Mouse (Mus musculus) neutrophil, adult 65 days (primary cell): Measurements from ENCODE around the gene Cln5. TPM values are rescaled to one million over a fixed set of nuclear protein-coding genes. Genes with fewer than 3 reads are reported as not detected.

Experiments used
- total RNA-seq: library from RNA; stranded (reverse); gene quantifications from 2 replicates; pipeline ENCODE4 v1.2.4, GENCODE M21; 2023

Cln5 gene
- total RNA-seq: 83.2 and 95.0 TPM in 2 replicates

DNA sequence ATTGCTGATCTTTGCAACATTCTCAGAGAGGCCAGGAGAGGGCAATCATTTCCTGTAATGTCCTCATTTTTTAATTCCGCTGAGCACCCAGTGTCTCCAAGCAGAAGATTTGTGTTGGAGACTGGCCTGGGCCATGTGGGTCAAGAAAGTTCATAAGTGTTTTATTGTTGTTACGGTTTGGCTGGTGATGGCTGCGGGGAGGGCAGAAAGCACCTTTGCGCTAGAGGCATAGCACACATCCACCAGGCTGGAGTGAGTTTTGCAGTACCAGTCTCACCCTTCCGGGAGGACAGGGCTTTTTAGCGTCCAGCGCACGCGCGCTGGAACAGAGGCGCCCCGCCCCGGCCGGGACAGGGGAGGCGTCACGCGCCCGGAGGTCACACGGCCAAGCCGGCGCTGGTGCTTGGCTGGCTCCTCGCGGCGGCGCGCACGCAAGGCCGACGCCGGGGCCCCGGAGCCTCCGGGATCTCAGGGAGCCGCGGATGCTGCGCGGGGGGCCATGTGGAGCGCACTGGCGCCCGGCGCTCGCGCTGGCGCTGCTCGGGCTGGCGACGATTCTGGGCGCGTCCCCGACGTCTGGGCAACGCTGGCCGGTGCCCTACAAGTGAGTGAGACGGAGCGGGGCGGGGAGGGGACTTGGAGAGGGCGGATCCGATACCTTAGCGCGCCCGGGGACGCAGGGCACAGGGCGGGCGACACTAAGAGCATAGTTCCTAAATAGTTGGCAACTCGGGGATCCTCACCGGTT, at the start of gene Cln5:
Cln5 (plus strand) TSS at position 353 of the 748 bp plus-strand sequence.

DNA sequence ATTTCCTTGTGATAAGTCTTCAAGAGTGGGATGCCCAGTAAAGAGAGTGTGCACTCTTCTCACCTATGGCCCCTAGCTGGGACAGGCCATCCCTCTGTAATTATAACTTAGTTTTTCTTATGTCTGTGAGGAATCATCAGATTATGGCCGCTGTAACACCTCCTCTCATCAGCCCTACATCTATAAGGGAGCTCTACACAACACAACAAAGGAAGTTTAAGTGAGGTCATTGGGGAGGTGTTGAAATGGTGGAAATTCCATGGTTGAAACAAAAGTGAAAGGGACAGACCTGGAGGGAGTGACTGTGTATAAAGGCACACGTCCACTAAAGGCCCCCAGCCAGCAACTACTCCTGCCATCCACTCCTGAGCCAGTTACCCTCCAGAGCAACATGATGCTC, 23.3 kb upstream of the Cln5 start, which contains the start of gene Acod1:
Acod1 (plus strand) TSS at position 301 of the 400 bp plus-strand sequence.

GRCm38 (mm10) chr14:103099238-103099933, 29.4 kb downstream of the Cln5 start, which contains the start of gene Fbxl3:
TSS of gene Fbxl3 (minus strand) at chr14:103099566.

Other genes with a start within 250 kb of the Cln5 start
- 179 and 213 TPM in 2 replicates for gene Kctd12, start 87.6 kb upstream of the Cln5 start, total RNA-seq
- gene Acod1, start 23.2 kb upstream of the Cln5 start, total RNA-seq: 127 and 193 TPM in 2 replicates
- 170 and 227 TPM in 2 replicates for gene Fbxl3, start 29.4 kb downstream of the Cln5 start, total RNA-seq